Mouse (Mus musculus): ENCODE measurements around the gene Col6a6. TPM values are rescaled to one million over a fixed set of nuclear protein-coding genes. Genes with fewer than 3 reads are reported as not detected.

Gene Col6a6
- total RNA-seq, 1 experiment: 0.58 TPM

DNA sequence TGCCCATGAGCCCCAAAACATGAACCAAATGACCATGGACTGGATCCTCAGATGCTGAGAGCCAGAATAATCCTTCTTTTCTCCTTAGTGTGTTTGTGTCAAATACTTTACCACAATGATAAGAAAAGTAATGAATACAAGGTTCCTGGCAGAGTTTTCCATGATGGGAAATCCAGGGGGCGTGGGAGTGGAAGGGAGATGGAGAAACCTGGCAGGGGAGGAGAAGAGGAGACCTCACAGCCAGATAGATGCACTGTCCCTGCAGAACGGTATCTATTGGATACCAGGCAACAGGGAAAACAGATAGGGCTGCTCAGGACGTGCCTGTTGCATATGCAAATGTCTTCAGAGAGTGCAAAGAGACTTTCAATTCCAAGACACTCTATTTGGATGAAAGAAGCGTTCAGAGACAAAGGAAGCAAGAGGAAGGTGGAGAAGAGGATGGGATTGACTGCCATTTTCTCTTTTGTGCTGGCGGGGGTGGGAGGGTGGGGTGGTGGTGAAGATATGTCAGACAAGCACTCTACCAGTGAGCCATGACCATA lies 108.0 kb downstream of the Col6a6 start:
- peak; percentile 11 for DNase-seq (ENCODE audit: low read depth, low spot score)
- H3K4me1 ChIP-seq (ENCODE audit: control insufficient read depth in 2 of 2, insufficient read depth in 2 of 2, low read length in 2 of 2, poor library complexity in 1 of 2): peaks cover 0 to 3% of the 10 kb centered on the region in 2 experiments; a peak in 1 of 4 replicates
- in situ Hi-C loops (cut with MboI; ENCODE audit: low sequenced_read_pairs in 2 of 2, unreplicated experiment in 2 of 2): no loop called here
- no peaks in the 10 kb centered on the region for H3K36me3 ChIP-seq (ENCODE audit: control insufficient read depth, insufficient read depth, low read length, poor library complexity, severe bottlenecking)
- no peak for TF ChIP-seq ZNF384 (IDR thresholded peaks at IDR 0.05; ENCODE audit: low read depth, low read length)
- no peak for TF ChIP-seq HCFC1 (IDR thresholded peaks at IDR 0.05; ENCODE audit: borderline replicate concordance, insufficient read depth, low read length)
- no peak for TF ChIP-seq ZC3H11A (IDR thresholded peaks at IDR 0.05; ENCODE audit: borderline replicate concordance, low read depth, low read length)
- TF ChIP-seq MAFK (IDR thresholded peaks at IDR 0.05; ENCODE audit: insufficient read depth, low read depth, low read length): no peak
- TF ChIP-seq CHD2 (IDR thresholded peaks at IDR 0.05; ENCODE audit: low read depth, low read length): no peak
- no peaks in the 10 kb centered on the region for H3K9me3 ChIP-seq (ENCODE audit: control insufficient read depth, insufficient read depth, low read depth, low read length)
- no peak overlapping the region for H3K4me3 ChIP-seq (ENCODE audit: insufficient read depth in 1 of 2, low read depth in 1 of 2, low read length in 2 of 2, poor library complexity in 1 of 2, severe bottlenecking in 1 of 2)
- H3K27ac ChIP-seq (ENCODE audit: insufficient read depth, low read depth, low read length, poor library complexity, severe bottlenecking): no peak overlapping the region
- H3K9ac ChIP-seq (ENCODE audit: insufficient read depth, low read depth, low read length, poor library complexity, severe bottlenecking): no peak overlapping the region

GRCm38 (mm10) chr9:105719367-105719766 lies 108.6 kb downstream of the Col6a6 start:
- peaks cover 0 to 3% of the 10 kb centered on the region in 2 experiments; a peak in 1 of 4 replicates for H3K4me1 ChIP-seq (ENCODE audit: control insufficient read depth in 2 of 2, insufficient read depth in 2 of 2, low read length in 2 of 2, poor library complexity in 1 of 2)
- H3K9ac ChIP-seq (ENCODE audit: insufficient read depth, low read depth, low read length, poor library complexity, severe bottlenecking): no peak overlapping the region
- in situ Hi-C loops (cut with MboI; ENCODE audit: low sequenced_read_pairs in 2 of 2, unreplicated experiment in 2 of 2): no loop called here
- no peaks in the 10 kb centered on the region for H3K36me3 ChIP-seq (ENCODE audit: control insufficient read depth, insufficient read depth, low read length, poor library complexity, severe bottlenecking)
- TF ChIP-seq CHD2 (IDR thresholded peaks at IDR 0.05; ENCODE audit: low read depth, low read length): no peak
- TF ChIP-seq MAFK (IDR thresholded peaks at IDR 0.05; ENCODE audit: insufficient read depth, low read depth, low read length): no peak
- no peak for TF ChIP-seq HCFC1 (IDR thresholded peaks at IDR 0.05; ENCODE audit: borderline replicate concordance, insufficient read depth, low read length)
- no peak for TF ChIP-seq ZNF384 (IDR thresholded peaks at IDR 0.05; ENCODE audit: low read depth, low read length)
- TF ChIP-seq ZC3H11A (IDR thresholded peaks at IDR 0.05; ENCODE audit: borderline replicate concordance, low read depth, low read length): no peak
- no peak overlapping the region for H3K4me3 ChIP-seq (ENCODE audit: insufficient read depth in 1 of 2, low read depth in 1 of 2, low read length in 2 of 2, poor library complexity in 1 of 2, severe bottlenecking in 1 of 2)
- H3K27ac ChIP-seq (ENCODE audit: insufficient read depth, low read depth, low read length, poor library complexity, severe bottlenecking): no peak overlapping the region
- DNase-seq (ENCODE audit: low read depth, low spot score): no peak
- no peaks in the 10 kb centered on the region for H3K9me3 ChIP-seq (ENCODE audit: control insufficient read depth, insufficient read depth, low read depth, low read length)

- Histone ChIP-seq H3K27ac (ENCODE audit: insufficient read depth, low read depth, low read length, poor library complexity, severe bottlenecking) (no peak overlapping the region), H3K9me3 (ENCODE audit: control insufficient read depth, insufficient read depth, low read depth, low read length) (no peaks in the 10 kb centered on the region), H3K9ac (ENCODE audit: insufficient read depth, low read depth, low read length, poor library complexity, severe bottlenecking) (no peak overlapping the region), H3K4me1 (ENCODE audit: control insufficient read depth in 2 of 2, insufficient read depth in 2 of 2, low read length in 2 of 2, poor library complexity in 1 of 2) (peaks cover 0 to 5% of the 10 kb centered on the region in 2 experiments; a peak in 1 of 4 replicates), H3K36me3 (ENCODE audit: control insufficient read depth, insufficient read depth, low read length, poor library complexity, severe bottlenecking) (no peaks in the 10 kb centered on the region), H3K4me3 (ENCODE audit: insufficient read depth in 1 of 2, low read depth in 1 of 2, low read length in 2 of 2, poor library complexity in 1 of 2, severe bottlenecking in 1 of 2) (no peak overlapping the region)
- no peak for DNase-seq (ENCODE audit: low read depth, low spot score)
- TF ChIP-seq ZNF384 (IDR thresholded peaks at IDR 0.05; ENCODE audit: low read depth, low read length) (no peak), CHD2 (IDR thresholded peaks at IDR 0.05; ENCODE audit: low read depth, low read length) (no peak), HCFC1 (IDR thresholded peaks at IDR 0.05; ENCODE audit: borderline replicate concordance, insufficient read depth, low read length) (no peak), ZC3H11A (IDR thresholded peaks at IDR 0.05; ENCODE audit: borderline replicate concordance, low read depth, low read length) (no peak), MAFK (IDR thresholded peaks at IDR 0.05; ENCODE audit: insufficient read depth, low read depth, low read length) (no peak)
- in situ Hi-C loops (cut with MboI; ENCODE audit: low sequenced_read_pairs in 2 of 2, unreplicated experiment in 2 of 2): no loop called here
Observed at GRCm38 (mm10) chr9:105712049-105712448, 115.9 kb downstream of the Col6a6 start.

- no peak overlapping the region for H3K9ac ChIP-seq (ENCODE audit: insufficient read depth, low read depth, low read length, poor library complexity, severe bottlenecking)
- H3K4me3 ChIP-seq (ENCODE audit: insufficient read depth in 1 of 2, low read depth in 1 of 2, low read length in 2 of 2, poor library complexity in 1 of 2, severe bottlenecking in 1 of 2): no peak overlapping the region
- TF ChIP-seq MAFK (IDR thresholded peaks at IDR 0.05; ENCODE audit: insufficient read depth, low read depth, low read length) (no peak), CHD2 (IDR thresholded peaks at IDR 0.05; ENCODE audit: low read depth, low read length) (no peak), ZNF384 (IDR thresholded peaks at IDR 0.05; ENCODE audit: low read depth, low read length) (no peak), HCFC1 (IDR thresholded peaks at IDR 0.05; ENCODE audit: borderline replicate concordance, insufficient read depth, low read length) (no peak), ZC3H11A (IDR thresholded peaks at IDR 0.05; ENCODE audit: borderline replicate concordance, low read depth, low read length) (no peak)
- no peaks in the 10 kb centered on the region for H3K4me1 ChIP-seq (ENCODE audit: control insufficient read depth in 2 of 2, insufficient read depth in 2 of 2, low read length in 2 of 2, poor library complexity in 1 of 2)
- H3K36me3 ChIP-seq (ENCODE audit: control insufficient read depth, insufficient read depth, low read length, poor library complexity, severe bottlenecking): no peaks in the 10 kb centered on the region
- no peak for DNase-seq (ENCODE audit: low read depth, low spot score)
- in situ Hi-C loops (cut with MboI; ENCODE audit: low sequenced_read_pairs in 2 of 2, unreplicated experiment in 2 of 2): no loop called here
- no peaks in the 10 kb centered on the region for H3K9me3 ChIP-seq (ENCODE audit: control insufficient read depth, insufficient read depth, low read depth, low read length)
- no peak overlapping the region for H3K27ac ChIP-seq (ENCODE audit: insufficient read depth, low read depth, low read length, poor library complexity, severe bottlenecking)
Observed at GRCm38 (mm10) chr9:105705011-105705410, 122.9 kb downstream of the Col6a6 start.
